Mouse (Mus musculus) liver, embryonic 14.5 days (tissue): ENCODE data around the gene Alg12. TPM values are rescaled to one million over a fixed set of nuclear protein-coding genes. Genes with fewer than 3 reads are reported as not detected.

ENCODE experiments used
- ATAC-seq: fragments of 200-750 bp; cut with Nextera tagmentation; 2 replicates; pipeline ENCODE4 v1.8.0; 2017; ENCODE audit warnings: moderate number of reproducible peaks, mild to moderate bottlenecking, moderate library complexity; ENCODE audit not compliant: insufficient read depth
- DNase-seq, 3 experiments: peaks; one replicate each; pipeline ENCODE4 v3.0.0-alpha.2; 2012 to 2013; ENCODE audit warnings: low read depth in 3 of 3, low spot score in 3 of 3
- H3K27ac ChIP-seq: fragments of 300-500 bp; sonication (generic); 2 replicates; pipeline ENCODE4 v1.5.1; 2014; ENCODE audit warnings: moderate library complexity, mild to moderate bottlenecking, control low read depth, inconsistent platforms
- H3K27me3 ChIP-seq: fragments of 300-500 bp; sonication (generic); 2 replicates; pipeline ENCODE4 v1.6.1; 2014; ENCODE audit warnings: mild to moderate bottlenecking, low read length, moderate library complexity; ENCODE audit not compliant: control insufficient read depth, insufficient read depth
- H3K36me3 ChIP-seq: fragments of 300-500 bp; sonication (generic); replicated peaks from 2 replicates; pipeline ENCODE4 v1.6.1; 2014; ENCODE audit warnings: low read depth; ENCODE audit not compliant: control insufficient read depth, insufficient read depth
- H3K4me1 ChIP-seq, 2 experiments: fragments of 200-500 bp in 1 of 2; fragments of 300-500 bp in 1 of 2; sonication (generic) in 1 of 2; replicated peaks; 2 replicates each; pipeline ENCODE4 v1.6.1; 2012 to 2014; ENCODE audit warnings: antibody characterized with exemption in 1 of 2, inconsistent platforms in 1 of 2, low read length in 1 of 2; ENCODE audit not compliant: control insufficient read depth in 2 of 2, insufficient read depth in 2 of 2
- H3K4me2 ChIP-seq: fragments of 300-500 bp; sonication (generic); 2 replicates; pipeline ENCODE4 v1.6.1; 2014; ENCODE audit warnings: low read depth, mild to moderate bottlenecking, control low read depth, moderate library complexity
- H3K4me3 ChIP-seq, 2 experiments: fragments of 200-500 bp in 1 of 2; fragments of 300-500 bp in 1 of 2; sonication (generic) in 1 of 2; 2 replicates each; pipeline ENCODE4 v1.5.1; 2012 to 2014; ENCODE audit warnings: low read depth in 2 of 2, low read length in 2 of 2, mild to moderate bottlenecking in 2 of 2, control low read depth in 1 of 2, inconsistent platforms in 1 of 2, moderate library complexity in 1 of 2; ENCODE audit not compliant: insufficient read depth in 1 of 2
- H3K9ac ChIP-seq: fragments of 300-500 bp; sonication (generic); replicated peaks from 2 replicates; pipeline ENCODE4 v1.6.1; 2014; ENCODE audit warnings: mild to moderate bottlenecking, control low read depth, moderate library complexity
- H3K9me3 ChIP-seq: fragments of 300-500 bp; sonication (generic); 2 replicates; pipeline ENCODE4 v1.6.1; 2016; ENCODE audit warnings: low read length, mixed read lengths; ENCODE audit not compliant: control insufficient read depth
- CTCF ChIP-seq: IDR thresholded peaks from 2 replicates; pipeline ENCODE4 v1.5.1; 2016; ENCODE audit warnings: antibody characterized with exemption, low read depth, control low read depth
- EP300 ChIP-seq: IDR thresholded peaks from 2 replicates; pipeline ENCODE4 v1.6.1; 2016; ENCODE audit warnings: antibody characterized with exemption, low read depth
- WGBS: fragments of 180-500 bp; shearing (Covaris S2); extraction: QIAGEN DNeasy Blood & Tissue Kit; methylation state at CpG from one replicate; pipeline ENCODE4 v1.1.7; 2014; ENCODE audit not compliant: insufficient replicate concordance; 5-methylcytosine and 5-hydroxymethylcytosine counted together
- polyA plus RNA-seq, 2 experiments: library from polyadenylated mRNA; depleted of rRNA in 1 of 2; stranded (reverse) in 1 of 2; unstranded in 1 of 2; fragments of >200 nt; fragmentation: Nextera tagmentation in 1 of 2; extraction: Ambion mirVana in 1 of 2; gene quantifications; 2 replicates each; pipeline versions ENCODE4 v1.2.1 to v1.2.3; 2012 to 2014

Alg12 gene
- polyA plus RNA-seq, 2 experiments = 4.9 to 5.9 TPM

GRCm38 (mm10) chr15:88827991-88828799 is 9.1 kb upstream of the Alg12 start:
- Histone ChIP-seq H3K27ac (no peak overlapping the region), H3K9ac (no peak overlapping the region), H3K4me3 (no peak overlapping the region), H3K4me2 (no peak overlapping the region), H3K4me1 (peaks cover 0 to 7% of the 10 kb centered on the region in 2 experiments; a peak in 2 of 4 replicates), H3K27me3 (no peaks in the 10 kb centered on the region), H3K36me3 (peaks cover 9% of the 10 kb centered on the region), H3K9me3 (no peaks in the 10 kb centered on the region)
- no peak for DNase-seq
- TF ChIP-seq EP300 (no peak), CTCF (peak; percentile 74)
- ATAC-seq = peak; percentile 54; the same call in 1 of the 2 replicates
- WGBS = 29% methylated on average over 9 of the region's 9 CpGs

- H3K4me1 ChIP-seq = peaks cover 0 to 7% of the 10 kb centered on the region in 2 experiments; a peak in 2 of 4 replicates
- no peak overlapping the region for H3K9ac ChIP-seq
- no peak overlapping the region for H3K27ac ChIP-seq
- DNase-seq (no peak), ATAC-seq (no peak)
- H3K9me3 ChIP-seq = no peaks in the 10 kb centered on the region
- H3K27me3 ChIP-seq = no peaks in the 10 kb centered on the region
- H3K36me3 ChIP-seq = peaks cover 9% of the 10 kb centered on the region
- 75% methylated on average over 6 of the region's 6 CpGs for WGBS
- TF ChIP-seq CTCF (no peak), EP300 (no peak)
- H3K4me2 ChIP-seq = no peak overlapping the region
- H3K4me3 ChIP-seq = no peak overlapping the region
These were observed 8.3 kb upstream of the Alg12 start for GRCm38 (mm10) chr15:88827466-88827865.

GRCm38 (mm10) chr15:88823376-88823775 is 4.3 kb upstream of the Alg12 start:
- no peak overlapping the region for H3K4me3 ChIP-seq
- H3K27me3 ChIP-seq = no peaks in the 10 kb centered on the region
- H3K9me3 ChIP-seq = no peaks in the 10 kb centered on the region
- no peak overlapping the region for H3K27ac ChIP-seq
- ATAC-seq (no peak), DNase-seq (no peak)
- H3K4me1 ChIP-seq = peaks cover 6% of the 10 kb centered on the region in 2 experiments; a peak in 3 of 4 replicates
- H3K9ac ChIP-seq = no peak overlapping the region
- H3K36me3 ChIP-seq = peaks cover 9% of the 10 kb centered on the region
- TF ChIP-seq CTCF = no peak
- TF ChIP-seq EP300 = no peak
- 82% methylated on average over 5 of the region's 5 CpGs for WGBS
- no peak overlapping the region for H3K4me2 ChIP-seq

- Histone ChIP-seq H3K4me1 (peaks cover 7% of the 10 kb centered on the region in 2 experiments; a peak in 3 of 4 replicates), H3K9me3 (no peaks in the 10 kb centered on the region), H3K9ac (no peak overlapping the region), H3K4me3 (no peak overlapping the region), H3K4me2 (no peak overlapping the region), H3K27me3 (no peaks in the 10 kb centered on the region), H3K27ac (no peak overlapping the region), H3K36me3 (peaks cover 9% of the 10 kb centered on the region)
- TF ChIP-seq EP300 = no peak
- no peak for TF ChIP-seq CTCF
- ATAC-seq (no peak), DNase-seq (no peak)
- 75% methylated on average over 7 of the region's 7 CpGs for WGBS
These were observed 3.4 kb upstream of the Alg12 start for GRCm38 (mm10) chr15:88822513-88822912.

- peaks cover 7% of the 10 kb centered on the region in 2 experiments; a peak in 3 of 4 replicates for H3K4me1 ChIP-seq
- no peak for DNase-seq
- no peak overlapping the region for H3K9ac ChIP-seq
- 70% methylated on average over 7 of the region's 7 CpGs for WGBS
- H3K27ac ChIP-seq = no peak overlapping the region
- H3K9me3 ChIP-seq = no peaks in the 10 kb centered on the region
- no peaks in the 10 kb centered on the region for H3K27me3 ChIP-seq
- no peak for ATAC-seq
- H3K4me2 ChIP-seq = no peak overlapping the region
- TF ChIP-seq EP300 = no peak
- peaks cover 9% of the 10 kb centered on the region for H3K36me3 ChIP-seq
- H3K4me3 ChIP-seq = no peak overlapping the region
These were observed 2.3 kb upstream of the Alg12 start for GRCm38 (mm10) chr15:88821403-88821802.
